Mouse (Mus musculus): ENCODE measurements at regions not wholly inside any gene's neighbourhood (a gene's known extent, or its start where the extent isn't known, plus 50 kb on each side); places are given as distances from the start of the nearest gene placed in this dataset.

GRCm38 (mm10) chr8:96238406-96238805 lies 350.1 kb upstream of the Got2 start:
- Histone ChIP-seq H3K36me3 (ENCODE audit: poor library complexity, severe bottlenecking) (no peaks in the 10 kb centered on the region), H3K9ac (no peak overlapping the region), H3K4me3 (no peak overlapping the region), H3K4me1 (no peaks in the 10 kb centered on the region), H3K27ac (no peak overlapping the region), H3K4me2 (no peak overlapping the region), H3K27me3 (no peaks in the 10 kb centered on the region), H3K9me3 (replicated peaks) (no peaks in the 10 kb centered on the region)
- ATAC-seq, result no peak

GRCm38 (mm10) chr8:96237940-96238339 lies 349.6 kb upstream of the Got2 start:
- ATAC-seq, result no peak
- no peak overlapping the region for H3K27ac ChIP-seq
- H3K27me3 ChIP-seq, result no peaks in the 10 kb centered on the region
- no peak overlapping the region for H3K4me3 ChIP-seq
- H3K4me1 ChIP-seq, result no peaks in the 10 kb centered on the region
- H3K9me3 ChIP-seq (replicated peaks), result no peaks in the 10 kb centered on the region
- WGBS, result 82% methylated on average over 3 of the region's 3 CpGs
- no peaks in the 10 kb centered on the region for H3K36me3 ChIP-seq (ENCODE audit: poor library complexity, severe bottlenecking)
- H3K4me2 ChIP-seq, result no peak overlapping the region
- H3K9ac ChIP-seq, result no peak overlapping the region

- ATAC-seq, result no peak
- H3K27me3 ChIP-seq, result no peaks in the 10 kb centered on the region
- H3K27ac ChIP-seq, result no peak overlapping the region
Measured at GRCm38 (mm10) chr8:96230412-96230811, 342.1 kb upstream of the Got2 start.

More at GRCm38 (mm10) chr8:96230412-96230811, 342.1 kb upstream of the Got2 start:
- no peak overlapping the region for H3K4me2 ChIP-seq
- H3K9me3 ChIP-seq (replicated peaks), result no peaks in the 10 kb centered on the region
- WGBS, result 40% methylated on average over 4 of the region's 4 CpGs
- H3K4me3 ChIP-seq, result no peak overlapping the region
- H3K36me3 ChIP-seq (ENCODE audit: poor library complexity, severe bottlenecking), result no peaks in the 10 kb centered on the region
- H3K4me1 ChIP-seq, result no peaks in the 10 kb centered on the region
- H3K9ac ChIP-seq, result no peak overlapping the region
